Mouse (Mus musculus) CH12.LX (cell line): Measurements from ENCODE around the gene Wbp2.

Source experiments
- CTCF ChIP-seq, 2 experiments: IDR thresholded peaks in 1 of 2; conservative IDR thresholded peaks in 1 of 2; 2 replicates each; pipeline ENCODE4 v1.5.1; 2011 to 2012; ENCODE audit warnings: low read depth in 2 of 2, low read length in 2 of 2, improper control_type of control experiment in 1 of 2, inconsistent platforms in 1 of 2, mild to moderate bottlenecking in 1 of 2, moderate library complexity in 1 of 2
- ELF1 ChIP-seq: IDR thresholded peaks from 2 replicates; pipeline ENCODE4 v1.6.1; 2014; ENCODE audit warnings: low read depth, mild to moderate bottlenecking, inconsistent platforms, low read length, improper control_type of control experiment
- MAFK ChIP-seq: IDR thresholded peaks from 2 replicates; pipeline ENCODE4 v1.6.1; 2011; ENCODE audit warnings: low read length, improper control_type of control experiment; ENCODE audit not compliant: insufficient replicate concordance
- MAX ChIP-seq: IDR thresholded peaks from 2 replicates; pipeline ENCODE4 v1.6.1; 2011; ENCODE audit warnings: low read length, improper control_type of control experiment
- PAX5 ChIP-seq: IDR thresholded peaks from 2 replicates; pipeline ENCODE4 v1.6.1; 2012; ENCODE audit warnings: low read length, inconsistent platforms, mixed read lengths
- POLR2A ChIP-seq: IDR thresholded peaks from 2 replicates; pipeline ENCODE4 v1.6.1; 2011; ENCODE audit warnings: low read depth, mild to moderate bottlenecking, improper control_type of control experiment, low read length
- RAD21 ChIP-seq: IDR thresholded peaks from 2 replicates; pipeline ENCODE4 v1.6.1; 2011; ENCODE audit warnings: low read depth, mild to moderate bottlenecking, low read length, improper control_type of control experiment, moderate library complexity
- ZC3H11A ChIP-seq: IDR thresholded peaks from 2 replicates; pipeline ENCODE4 v1.6.1; 2012; ENCODE audit warnings: low read depth, mild to moderate bottlenecking, inconsistent platforms, low read length, improper control_type of control experiment
- ZNF384 ChIP-seq: IDR thresholded peaks from 2 replicates; pipeline ENCODE4 v1.6.1; 2012; ENCODE audit warnings: low read depth, low read length, improper control_type of control experiment, inconsistent platforms

DNA sequence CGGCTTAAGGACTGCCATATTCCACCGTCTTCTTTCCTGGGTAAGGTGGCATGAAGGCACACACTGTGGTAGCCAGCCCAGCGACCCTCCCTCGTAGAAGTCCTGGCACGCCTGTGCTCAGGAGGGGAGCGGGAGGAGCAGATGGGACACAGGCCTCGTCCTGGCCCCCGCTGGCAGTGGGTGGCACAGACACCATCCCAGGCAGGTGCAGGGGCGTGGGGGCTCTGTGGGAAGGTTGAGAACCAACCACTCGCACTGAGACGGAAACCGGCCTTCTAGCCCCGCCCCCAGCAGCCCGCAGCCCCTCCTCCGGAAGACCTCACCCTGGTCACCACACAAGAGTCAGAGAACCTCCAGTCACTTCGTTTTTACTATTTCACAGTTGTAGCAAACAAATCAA lies 8.6 kb downstream of the Wbp2 start:
- TF ChIP-seq CTCF (conservative IDR thresholded peaks at IDR 0.05 in 1 of 2, IDR thresholded peaks at IDR 0.05 in 1 of 2; ENCODE audit: low read depth in 2 of 2, low read length in 2 of 2): no peak
- TF ChIP-seq ELF1: peak; percentile 49; the same call in 1 of the 2 replicates
- no peak for TF ChIP-seq PAX5
- TF ChIP-seq MAX: no peak
- TF ChIP-seq MAFK: no peak
- TF ChIP-seq RAD21: no peak
- TF ChIP-seq POLR2A: peak; percentile 50; the same call in 1 of the 2 replicates
- no peak for TF ChIP-seq ZNF384
- no peak for TF ChIP-seq ZC3H11A
